Mouse (Mus musculus): ENCODE data around the gene Tshz2. TPM values are rescaled to one million over a fixed set of nuclear protein-coding genes. Genes with fewer than 3 reads are reported as not detected.

Tshz2 gene
- polyA plus RNA-seq, 1 experiment from 2014 or later: 32.0 TPM

DNA sequence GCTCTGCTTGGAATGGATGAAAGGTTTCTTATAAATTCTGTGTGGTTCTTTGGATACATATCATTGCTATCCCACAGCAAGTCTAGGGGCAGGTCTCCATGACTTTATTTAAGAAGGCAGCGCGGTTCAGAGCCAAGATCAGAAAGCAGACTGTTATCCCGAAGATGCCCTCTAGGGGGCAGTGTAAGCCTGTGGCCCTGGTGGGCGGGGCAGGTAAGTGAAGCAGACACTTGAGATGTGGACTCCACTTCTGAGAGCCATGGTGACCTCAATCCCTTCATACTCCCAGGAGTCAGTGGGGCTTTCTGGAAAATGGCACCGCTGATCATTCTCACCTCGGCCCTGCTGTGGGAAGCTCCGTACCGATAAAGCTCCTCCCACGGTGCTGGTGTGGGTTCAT lies 422.6 kb downstream of the Tshz2 start:
- Histone ChIP-seq H3K9me3 (ENCODE audit: control insufficient read depth, low read length) (no peaks in the 10 kb centered on the region), H3K4me1 (ENCODE audit: control insufficient read depth, insufficient read depth, low read depth, low read length) (no peaks in the 10 kb centered on the region), H3K9ac (ENCODE audit: low read depth, low read length) (no peak overlapping the region), H3K4me2 (ENCODE audit: low read length) (no peak overlapping the region), H3K36me3 (ENCODE audit: control insufficient read depth, insufficient read depth, low read length) (no peaks in the 10 kb centered on the region), H3K27ac (ENCODE audit: low read depth, low read length) (no peak overlapping the region), H3K27me3 (replicated peaks; ENCODE audit: control insufficient read depth, insufficient read depth, low read length) (no peaks in the 10 kb centered on the region), H3K4me3 (ENCODE audit: low read length) (no peak overlapping the region)
- ATAC-seq: no peak
- WGBS: 41% methylated on average over 9 of the region's 9 CpGs

GRCm38 (mm10) chr2:170058774-170059173 lies 426.0 kb downstream of the Tshz2 start:
- Histone ChIP-seq H3K27me3 (replicated peaks; ENCODE audit: control insufficient read depth, insufficient read depth, low read length) (no peaks in the 10 kb centered on the region), H3K4me3 (ENCODE audit: low read length) (no peak overlapping the region), H3K9me3 (ENCODE audit: control insufficient read depth, low read length) (no peaks in the 10 kb centered on the region), H3K27ac (ENCODE audit: low read depth, low read length) (no peak overlapping the region), H3K4me2 (ENCODE audit: low read length) (no peak overlapping the region), H3K36me3 (ENCODE audit: control insufficient read depth, insufficient read depth, low read length) (no peaks in the 10 kb centered on the region), H3K9ac (ENCODE audit: low read depth, low read length) (no peak overlapping the region), H3K4me1 (ENCODE audit: control insufficient read depth, insufficient read depth, low read depth, low read length) (no peaks in the 10 kb centered on the region)
- peak; percentile 86 for ATAC-seq
- 65% methylated on average over 14 of the region's 14 CpGs for WGBS

GRCm38 (mm10) chr2:170060066-170060465 lies 427.3 kb downstream of the Tshz2 start:
- no peak overlapping the region for H3K4me3 ChIP-seq (ENCODE audit: low read length)
- H3K9ac ChIP-seq (ENCODE audit: low read depth, low read length): no peak overlapping the region
- no peaks in the 10 kb centered on the region for H3K36me3 ChIP-seq (ENCODE audit: control insufficient read depth, insufficient read depth, low read length)
- ATAC-seq: no peak
- no peaks in the 10 kb centered on the region for H3K9me3 ChIP-seq (ENCODE audit: control insufficient read depth, low read length)
- no peaks in the 10 kb centered on the region for H3K27me3 ChIP-seq (replicated peaks; ENCODE audit: control insufficient read depth, insufficient read depth, low read length)
- H3K4me2 ChIP-seq (ENCODE audit: low read length): no peak overlapping the region
- 66% methylated on average over 4 of the region's 4 CpGs for WGBS
- no peak overlapping the region for H3K27ac ChIP-seq (ENCODE audit: low read depth, low read length)
- H3K4me1 ChIP-seq (ENCODE audit: control insufficient read depth, insufficient read depth, low read depth, low read length): no peaks in the 10 kb centered on the region

DNA sequence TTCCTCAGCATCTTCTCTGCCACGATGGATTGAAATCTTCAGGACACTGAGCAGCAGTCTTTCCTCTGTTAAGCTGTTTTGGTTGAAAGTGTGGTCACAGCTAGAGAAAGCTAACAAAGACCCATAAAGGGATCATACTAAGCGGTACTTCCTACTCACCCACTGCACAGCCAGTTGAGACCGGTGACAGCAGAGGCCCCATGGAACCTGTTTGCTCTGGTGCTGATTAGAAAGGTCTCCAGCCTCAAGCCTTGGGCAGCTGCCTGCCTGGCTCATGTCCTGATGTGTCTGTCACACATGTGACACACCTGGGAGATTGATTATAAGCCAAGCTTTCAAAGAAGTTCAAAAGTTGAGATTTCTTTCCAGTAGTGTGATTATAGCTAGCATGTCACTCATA lies 429.6 kb downstream of the Tshz2 start:
- ATAC-seq: no peak
- 86% methylated on average over 3 of the region's 3 CpGs for WGBS
- Histone ChIP-seq H3K27ac (ENCODE audit: low read depth, low read length) (no peak overlapping the region), H3K36me3 (ENCODE audit: control insufficient read depth, insufficient read depth, low read length) (no peaks in the 10 kb centered on the region), H3K4me1 (ENCODE audit: control insufficient read depth, insufficient read depth, low read depth, low read length) (no peaks in the 10 kb centered on the region), H3K9me3 (ENCODE audit: control insufficient read depth, low read length) (peaks cover 3% of the 10 kb centered on the region; the same call in 1 of the 2 replicates), H3K27me3 (replicated peaks; ENCODE audit: control insufficient read depth, insufficient read depth, low read length) (no peaks in the 10 kb centered on the region), H3K4me3 (ENCODE audit: low read length) (no peak overlapping the region), H3K9ac (ENCODE audit: low read depth, low read length) (no peak overlapping the region), H3K4me2 (ENCODE audit: low read length) (no peak overlapping the region)

DNA sequence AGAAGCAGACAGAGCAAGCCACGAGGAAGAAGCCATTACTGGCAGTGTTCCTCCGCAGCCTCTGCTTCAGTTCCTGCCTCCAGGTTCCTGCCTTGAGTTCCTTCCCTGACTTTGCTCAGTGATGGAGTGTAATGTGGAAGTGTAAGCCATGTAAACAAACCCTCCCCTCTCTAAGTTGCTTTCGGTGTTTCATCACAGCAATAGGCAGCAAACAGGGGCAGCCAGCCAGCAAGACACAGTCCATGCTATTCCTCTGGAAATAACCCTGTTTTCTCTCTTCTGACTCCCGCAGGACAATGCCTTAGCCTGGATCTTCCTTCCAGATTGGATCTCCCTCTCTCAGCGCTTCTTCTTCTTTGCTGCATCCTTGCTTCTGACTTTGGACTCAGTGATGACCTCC lies 437.2 kb downstream of the Tshz2 start:
- no peak for ATAC-seq
- H3K36me3 ChIP-seq (ENCODE audit: control insufficient read depth, insufficient read depth, low read length): no peaks in the 10 kb centered on the region
- H3K4me1 ChIP-seq (ENCODE audit: control insufficient read depth, insufficient read depth, low read depth, low read length): peaks cover 5% of the 10 kb centered on the region; the same call in 1 of the 2 replicates
- H3K9ac ChIP-seq (ENCODE audit: low read depth, low read length): no peak overlapping the region
- 77% methylated on average over 5 of the region's 5 CpGs for WGBS
- no peaks in the 10 kb centered on the region for H3K27me3 ChIP-seq (replicated peaks; ENCODE audit: control insufficient read depth, insufficient read depth, low read length)
- H3K27ac ChIP-seq (ENCODE audit: low read depth, low read length): no peak overlapping the region
- H3K9me3 ChIP-seq (ENCODE audit: control insufficient read depth, low read length): peaks cover 3% of the 10 kb centered on the region; the same call in 1 of the 2 replicates
- no peak overlapping the region for H3K4me2 ChIP-seq (ENCODE audit: low read length)
- H3K4me3 ChIP-seq (ENCODE audit: low read length): no peak overlapping the region

- H3K4me2 ChIP-seq (ENCODE audit: low read length): peak overlapping the region; percentile 37
- ATAC-seq: no peak
- H3K9me3 ChIP-seq (ENCODE audit: control insufficient read depth, low read length): peaks cover 3% of the 10 kb centered on the region; the same call in 1 of the 2 replicates
- no peak overlapping the region for H3K27ac ChIP-seq (ENCODE audit: low read depth, low read length)
- no peak overlapping the region for H3K4me3 ChIP-seq (ENCODE audit: low read length)
- 37% methylated on average over 15 of the region's 15 CpGs for WGBS
- H3K27me3 ChIP-seq (replicated peaks; ENCODE audit: control insufficient read depth, insufficient read depth, low read length): no peaks in the 10 kb centered on the region
- no peaks in the 10 kb centered on the region for H3K36me3 ChIP-seq (ENCODE audit: control insufficient read depth, insufficient read depth, low read length)
- H3K9ac ChIP-seq (ENCODE audit: low read depth, low read length): no peak overlapping the region
- H3K4me1 ChIP-seq (ENCODE audit: control insufficient read depth, insufficient read depth, low read depth, low read length): peaks cover 5% of the 10 kb centered on the region; the same call in 1 of the 2 replicates
Measured at GRCm38 (mm10) chr2:170070641-170071241, 437.9 kb downstream of the Tshz2 start.

DNA sequence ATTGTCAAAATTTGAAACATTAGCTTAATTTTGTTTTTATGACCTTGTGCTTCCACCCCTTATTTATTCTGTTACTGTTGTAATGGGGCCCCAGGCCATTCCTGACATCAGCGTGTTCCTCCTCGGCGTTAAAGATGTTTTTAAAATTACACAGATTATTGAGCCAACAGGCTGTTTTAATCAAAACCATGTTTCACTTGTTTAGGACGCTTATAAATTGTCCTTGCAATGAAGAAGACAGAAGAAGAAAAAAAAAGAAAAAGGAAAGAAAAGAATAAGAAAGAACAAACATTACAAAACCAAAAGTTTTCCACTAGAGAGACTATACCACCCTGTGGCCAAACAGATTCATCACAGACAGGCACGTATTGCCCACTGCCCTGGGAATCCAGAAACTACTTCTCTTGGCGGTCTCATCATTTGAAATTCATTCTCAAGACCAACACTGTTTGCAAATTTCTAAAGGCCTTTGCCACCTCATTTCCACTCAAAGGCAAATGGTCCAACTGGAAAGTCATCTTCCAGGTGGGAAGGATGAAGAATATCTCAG lies 444.2 kb downstream of the Tshz2 start:
- Histone ChIP-seq H3K27ac (ENCODE audit: low read depth, low read length) (no peak overlapping the region), H3K4me1 (ENCODE audit: control insufficient read depth, insufficient read depth, low read depth, low read length) (no peaks in the 10 kb centered on the region), H3K27me3 (replicated peaks; ENCODE audit: control insufficient read depth, insufficient read depth, low read length) (no peaks in the 10 kb centered on the region), H3K4me3 (ENCODE audit: low read length) (no peak overlapping the region), H3K4me2 (ENCODE audit: low read length) (no peak overlapping the region), H3K36me3 (ENCODE audit: control insufficient read depth, insufficient read depth, low read length) (no peaks in the 10 kb centered on the region), H3K9me3 (ENCODE audit: control insufficient read depth, low read length) (no peaks in the 10 kb centered on the region), H3K9ac (ENCODE audit: low read depth, low read length) (no peak overlapping the region)
- ATAC-seq: no peak
- WGBS: 68% methylated on average over 6 of the region's 6 CpGs

DNA sequence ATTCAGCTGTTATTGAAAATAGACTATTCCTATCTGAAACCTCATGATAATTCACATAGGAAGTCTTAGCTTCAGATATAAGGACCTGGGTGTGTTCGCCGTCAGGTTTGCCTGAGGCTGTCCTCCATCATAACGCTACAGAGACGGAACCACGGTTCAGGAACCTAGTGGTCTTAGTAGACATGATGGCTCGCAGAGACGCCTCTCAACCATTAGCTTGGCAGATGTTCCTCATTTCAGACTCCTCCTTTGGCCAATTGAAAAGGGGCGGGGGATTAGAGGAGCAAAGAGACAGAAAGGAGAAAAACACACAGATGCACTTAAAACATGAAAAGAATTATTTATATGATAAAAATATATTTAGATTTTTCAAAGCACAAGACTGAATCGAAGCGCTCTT lies 445.2 kb downstream of the Tshz2 start:
- H3K4me3 ChIP-seq (ENCODE audit: low read length): no peak overlapping the region
- ATAC-seq: no peak
- H3K9ac ChIP-seq (ENCODE audit: low read depth, low read length): no peak overlapping the region
- H3K4me1 ChIP-seq (ENCODE audit: control insufficient read depth, insufficient read depth, low read depth, low read length): no peaks in the 10 kb centered on the region
- no peaks in the 10 kb centered on the region for H3K36me3 ChIP-seq (ENCODE audit: control insufficient read depth, insufficient read depth, low read length)
- H3K27me3 ChIP-seq (replicated peaks; ENCODE audit: control insufficient read depth, insufficient read depth, low read length): no peaks in the 10 kb centered on the region
- no peak overlapping the region for H3K4me2 ChIP-seq (ENCODE audit: low read length)
- H3K9me3 ChIP-seq (ENCODE audit: control insufficient read depth, low read length): no peaks in the 10 kb centered on the region
- WGBS: 83% methylated on average over 10 of the region's 10 CpGs
- no peak overlapping the region for H3K27ac ChIP-seq (ENCODE audit: low read depth, low read length)

- H3K4me2 ChIP-seq (ENCODE audit: low read length): no peak overlapping the region
- no peak overlapping the region for H3K9ac ChIP-seq (ENCODE audit: low read depth, low read length)
- H3K4me3 ChIP-seq (ENCODE audit: low read length): no peak overlapping the region
- H3K27me3 ChIP-seq (replicated peaks; ENCODE audit: control insufficient read depth, insufficient read depth, low read length): no peaks in the 10 kb centered on the region
- no peaks in the 10 kb centered on the region for H3K4me1 ChIP-seq (ENCODE audit: control insufficient read depth, insufficient read depth, low read depth, low read length)
- H3K9me3 ChIP-seq (ENCODE audit: control insufficient read depth, low read length): no peaks in the 10 kb centered on the region
- no peak overlapping the region for H3K27ac ChIP-seq (ENCODE audit: low read depth, low read length)
- no peaks in the 10 kb centered on the region for H3K36me3 ChIP-seq (ENCODE audit: control insufficient read depth, insufficient read depth, low read length)
- ATAC-seq: no peak
- 56% methylated on average over 15 of the region's 15 CpGs for WGBS
Measured at GRCm38 (mm10) chr2:170078442-170079017, 445.7 kb downstream of the Tshz2 start.
